In the genomic region with DNA sequence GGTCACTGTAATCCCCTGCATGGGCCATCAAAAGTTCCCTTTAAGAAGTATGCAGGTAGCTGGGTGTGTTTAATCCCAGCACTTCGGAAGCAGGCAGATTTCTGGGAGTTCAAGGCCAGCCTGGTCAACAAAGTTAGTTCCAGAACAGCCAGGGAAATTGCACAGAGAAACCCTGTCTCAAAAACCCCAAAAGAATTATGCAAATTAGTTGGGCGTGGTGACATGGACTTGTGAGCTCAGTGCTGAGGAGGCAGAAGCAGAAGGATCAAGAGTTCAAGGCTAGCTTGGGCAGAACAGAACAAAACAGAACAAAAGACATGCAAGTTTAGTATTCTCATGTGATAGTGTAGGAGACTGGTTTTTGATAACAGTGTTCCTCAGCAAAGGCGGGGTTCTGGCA, we compare ENCODE assay signal across 29 mouse cellular contexts. TPM values are rescaled to one million over a fixed set of nuclear protein-coding genes. Genes with fewer than 3 reads are reported as not detected.
A peak's percentile ranks its signal among the peaks of the same experiment; 100 is the strongest.
DNase-seq lines count a peak whose midpoint lies in the region; ATAC-seq and TF ChIP-seq lines count a peak whose summit lies in the region.
"Had no signal": no experiment of that assay in that cellular context is flagged by ENCODE, and none has a peak within 500 bp of the region (broad histone marks: within the 10 kb centered on the region; RNA-seq: fewer than 3 reads in every experiment).

No protein-coding gene starts in this region.

- no peak overlapping the region for H3K4me2 ChIP-seq in heart, embryonic 13.5 days

- peaks cover 54% of the 10 kb centered on the region for H3K4me1 ChIP-seq in heart, embryonic 13.5 days
- H3K4me1 ChIP-seq in testis, adult 2 months (ENCODE audit: control insufficient read depth, insufficient read depth, low read length) = peaks cover 10% of the 10 kb centered on the region
- peaks cover 41% of the 10 kb centered on the region for H3K4me1 ChIP-seq in limb, embryonic 10.5 days
- H3K4me1 ChIP-seq in lung, adult 2 months (ENCODE audit: control insufficient read depth, insufficient read depth, low read length) = no peaks in the 10 kb centered on the region; the same call in 1 of the 2 replicates

- H3K9ac ChIP-seq in heart, embryonic 13.5 days = no peak overlapping the region

- 64% methylated on average over 3 of the region's 3 CpGs for WGBS in heart, embryonic 13.5 days
- WGBS in limb, embryonic 10.5 days = 71% methylated on average over 3 of the region's 3 CpGs
- 72% methylated on average over 3 of the region's 3 CpGs for WGBS in lung, adult 2 months

- peak overlapping the region; percentile 73 for H3K27ac ChIP-seq in heart, embryonic 13.5 days (replicated peaks)
- peak overlapping the region; percentile 90 for H3K27ac ChIP-seq in testis, adult 2 months (ENCODE audit: control insufficient read depth, insufficient read depth, low read depth, low read length)
- peak overlapping the region; percentile 88 for H3K27ac ChIP-seq in limb, embryonic 10.5 days

- H3K27me3 ChIP-seq in heart, embryonic 13.5 days (replicated peaks) = no peaks in the 10 kb centered on the region
- H3K27me3 ChIP-seq in testis, adult 2 months (ENCODE audit: control insufficient read depth, insufficient read depth, low read length) = no peaks in the 10 kb centered on the region
- no peaks in the 10 kb centered on the region for H3K27me3 ChIP-seq in limb, embryonic 10.5 days (ENCODE audit: low read depth, poor library complexity, severe bottlenecking)

- ATAC-seq in heart, embryonic 13.5 days (ENCODE audit: extremely low read depth, insufficient number of reproducible peaks, low FRiP score, low TSS enrichment) = no peak
- no peak for ATAC-seq in granulocyte monocyte progenitor cell, adult 5-6 weeks (replicated peaks; ENCODE audit: poor library complexity, severe bottlenecking)
- ATAC-seq: intestine, postnatal 0 days had no signal

- H3K36me3 ChIP-seq in heart, embryonic 13.5 days = no peaks in the 10 kb centered on the region
- H3K36me3 ChIP-seq in testis, adult 2 months (ENCODE audit: control insufficient read depth, insufficient read depth, low read length) = no peaks in the 10 kb centered on the region
- H3K36me3 ChIP-seq in limb, embryonic 10.5 days = no peaks in the 10 kb centered on the region
- H3K36me3 ChIP-seq: G1E had no signal

- TF ChIP-seq CTCF in testis, adult 2 months (IDR thresholded peaks at IDR 0.05; ENCODE audit: control insufficient read depth, insufficient read depth, insufficient replicate concordance, low read depth, low read length) = no peak
- no peak for TF ChIP-seq CTCF in lung, adult 2 months (IDR thresholded peaks at IDR 0.05; ENCODE audit: insufficient read depth, low read length)

- no peak for DNase-seq in heart, adult 9 months (ENCODE audit: low spot score in 2 of 2)
- DNase-seq in testis, postnatal 10 days (ENCODE audit: low spot score) = no peak
- no peak for DNase-seq in limb, embryonic 10.5 days (ENCODE audit: low spot score)
- DNase-seq in lung, adult 2 months = no peak
- DNase-seq: cerebellum, adult 18-20 months; cerebellum, postnatal 25 days; layer of hippocampus, postnatal 36 days; liver; retina, postnatal 1 day; right cerebral cortex, postnatal 4 days; thymus, adult 2 months had no signal

- H3K4me3 ChIP-seq in heart, embryonic 13.5 days = no peak overlapping the region
- H3K4me3 ChIP-seq in testis, adult 2 months (ENCODE audit: control insufficient read depth, low read depth, low read length) = no peak overlapping the region
- no peak overlapping the region for H3K4me3 ChIP-seq in limb, embryonic 10.5 days
- H3K4me3 ChIP-seq in lung, adult 2 months (replicated peaks; ENCODE audit: extremely low read depth, low read depth, low read length) = no peak overlapping the region

- H3K9me3 ChIP-seq in heart, embryonic 13.5 days = no peaks in the 10 kb centered on the region
- H3K9me3 ChIP-seq in limb, embryonic 10.5 days (replicated peaks) = no peaks in the 10 kb centered on the region
- H3K9me3 ChIP-seq: G1E had no signal

- no peak for TF ChIP-seq POLR2A in testis, adult 2 months (IDR thresholded peaks at IDR 0.05; ENCODE audit: control insufficient read depth, low read depth, low read length)
- TF ChIP-seq POLR2A in lung, adult 2 months (IDR thresholded peaks at IDR 0.05; ENCODE audit: borderline replicate concordance, extremely low read depth, low read depth, low read length) = no peak

RNA-seq across cellular contexts. Expression of gene Msgn1, which starts 13.8 kb away (rescaled TPM):
- not detected in 2 replicates for polyA plus RNA-seq in heart, embryonic 13.5 days (2015; fragmentation: Nextera tagmentation; extraction: Ambion mirVana)
- not detected in 2 replicates for polyA plus RNA-seq in testis, adult 2 months (2012; rRNA removed)
- polyA plus RNA-seq in limb, embryonic 10.5 days (2016; fragmentation: Nextera tagmentation; extraction: Ambion mirVana) = 0.26 TPM in 1 of 2 replicates, not detected in the other
- not detected in 2 replicates for total RNA-seq in granulocyte monocyte progenitor cell, adult 5-6 weeks (2014; fragmentation: Nextera tagmentation)
- total RNA-seq in granulocyte monocyte progenitor cell, adult 5-6 weeks (2017) = not detected in 2 replicates
- polyA plus RNA-seq in lung, adult 2 months (2012; rRNA removed) = not detected in 2 replicates
- total RNA-seq: adrenal gland, adult 18-20 months; adrenal gland, postnatal 4 days; G1E; gastrocnemius, postnatal 14 days; hematopoietic stem cell, adult 5-6 weeks; layer of hippocampus, adult 18-20 months; layer of hippocampus, postnatal 36 days; left cerebral cortex, postnatal 14 days; midbrain, postnatal 0 days; neutrophil, adult 5-6 weeks had no signal
- polyA plus RNA-seq: forebrain, embryonic 14.5 days; G1E; heart, embryonic 11.5 days; hindbrain, embryonic 16.5 days; intestine, postnatal 0 days; kidney, embryonic 16.5 days; liver, embryonic 16.5 days; midbrain, postnatal 0 days had no signal

RNA-seq across cellular contexts. Expression of gene Gen1, which starts 43.0 kb away (rescaled TPM):
- polyA plus RNA-seq in heart, embryonic 13.5 days (2015; fragmentation: Nextera tagmentation; extraction: Ambion mirVana) = 6.8 and 7.2 TPM in 2 replicates
- polyA plus RNA-seq in testis, adult 2 months (2012; rRNA removed) = 0.97 and 1.0 TPM in 2 replicates
- polyA plus RNA-seq in limb, embryonic 10.5 days (2016; fragmentation: Nextera tagmentation; extraction: Ambion mirVana) = 21.9 and 23.1 TPM in 2 replicates
- total RNA-seq in granulocyte monocyte progenitor cell, adult 5-6 weeks (2014; fragmentation: Nextera tagmentation) = 10.7 and 13.0 TPM in 2 replicates
- 20.8 and 20.9 TPM in 2 replicates for total RNA-seq in granulocyte monocyte progenitor cell, adult 5-6 weeks (2017)
- polyA plus RNA-seq in lung, adult 2 months (2012; rRNA removed) = 0.08 and 0.17 TPM in 2 replicates

RNA-seq across cellular contexts. Expression of gene Smc6, which starts 43.1 kb away (rescaled TPM):
- polyA plus RNA-seq in heart, embryonic 13.5 days (2015; fragmentation: Nextera tagmentation; extraction: Ambion mirVana) = 112 and 128 TPM in 2 replicates
- polyA plus RNA-seq in testis, adult 2 months (2012; rRNA removed) = 38.1 and 41.3 TPM in 2 replicates
- polyA plus RNA-seq in limb, embryonic 10.5 days (2016; fragmentation: Nextera tagmentation; extraction: Ambion mirVana) = 137 and 143 TPM in 2 replicates
- total RNA-seq in granulocyte monocyte progenitor cell, adult 5-6 weeks (2014; fragmentation: Nextera tagmentation) = 72.0 and 77.1 TPM in 2 replicates
- total RNA-seq in granulocyte monocyte progenitor cell, adult 5-6 weeks (2017) = 91.5 and 124 TPM in 2 replicates
- 3.8 and 11.1 TPM in 2 replicates for polyA plus RNA-seq in lung, adult 2 months (2012; rRNA removed)
